Mouse (Mus musculus) liver, adult 10 weeks (tissue): Measurements from ENCODE around the gene Vmn2r31. TPM values are rescaled to one million over a fixed set of nuclear protein-coding genes. Genes with fewer than 3 reads are reported as not detected.

ENCODE experiments used
- polyA plus RNA-seq: library from polyadenylated mRNA; stranded (reverse); fragments of 350-450 nt; fragmentation: Illumina TruSeq; extraction: RNeasy Lipid Tissue Mini Kit (QIAGEN cat#74804); gene quantifications from one replicate; pipeline ENCODE4 v1.2.3, GENCODE M21; 2014; ENCODE audit warnings: low read depth, low replicate concordance

Vmn2r31 gene
- polyA plus RNA-seq: not detected

GRCm38 (mm10) chr7:7399603-7400002, at the start of gene Vmn2r31:
Vmn2r31 (minus strand) TSS chr7:7399703.

DNA sequence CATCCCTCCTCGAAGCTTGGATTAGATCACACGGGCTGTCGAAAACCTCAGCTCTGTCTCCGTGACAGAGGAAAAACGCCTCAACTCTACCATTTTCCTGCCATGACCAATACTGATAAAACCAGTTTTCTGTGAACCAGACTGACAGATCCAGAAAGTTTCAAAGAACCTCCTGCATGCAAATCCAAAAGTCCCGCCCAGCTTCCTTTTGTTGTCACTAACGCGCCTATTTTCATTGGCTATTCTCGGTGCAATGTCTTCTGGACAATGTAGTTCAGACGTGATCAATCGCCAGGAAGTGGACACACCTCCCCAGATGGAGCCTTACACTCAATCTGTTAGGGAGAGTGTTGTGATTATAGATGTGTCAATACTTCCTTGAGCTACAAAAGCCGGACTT, 25.1 kb downstream of the Vmn2r31 start, which contains the start of gene Gm45783:
Gene Gm45783, minus strand, starts transcription at position 143 of the 400 bp plus-strand sequence.

GRCm38 (mm10) chr7:7337509-7337908, 62.0 kb downstream of the Vmn2r31 start, which contains the start of gene Vmn2r30:
Vmn2r30 (minus strand) TSS chr7:7337609.

Other genes with a start within 250 kb of the Vmn2r31 start
- 2.1 TPM for gene Zfp418, start 228.4 kb downstream of the Vmn2r31 start, polyA plus RNA-seq
- gene Zfp772, start 189.7 kb downstream of the Vmn2r31 start, polyA plus RNA-seq: 2.3 TPM
- gene Vmn2r29, start 152.4 kb downstream of the Vmn2r31 start, polyA plus RNA-seq: 3.3 TPM
- gene Gm45844, start 121.4 kb downstream of the Vmn2r31 start, polyA plus RNA-seq: 4.6 TPM
- 49.8 TPM for gene Clcn4, start 98.9 kb downstream of the Vmn2r31 start, polyA plus RNA-seq
- not detected for gene Vmn2r30, start 62.1 kb downstream of the Vmn2r31 start, polyA plus RNA-seq
- gene Gm45783, start 25.1 kb downstream of the Vmn2r31 start, polyA plus RNA-seq: not detected
- gene Vmn2r32, start 80.3 kb upstream of the Vmn2r31 start, polyA plus RNA-seq: not detected
- not detected for gene Vmn2r33, start 167.1 kb upstream of the Vmn2r31 start, polyA plus RNA-seq